8 mouse cellular contexts compared by ENCODE assay signal in genomic region chr6:52159164-52159761, GRCm38 (mm10). TPM values are rescaled to one million over a fixed set of nuclear protein-coding genes. Genes with fewer than 3 reads are reported as not detected.
A peak's percentile ranks its signal among the peaks of the same experiment; 100 is the strongest.
DNase-seq lines count a peak whose midpoint lies in the region; ATAC-seq and TF ChIP-seq lines count a peak whose summit lies in the region.
"Had no signal": no experiment of that assay in that cellular context is flagged by ENCODE, and none has a peak within 500 bp of the region (broad histone marks: within the 10 kb centered on the region; RNA-seq: fewer than 3 reads in every experiment).

No protein-coding gene starts in this region.

- H3K4me1 ChIP-seq in hindbrain, embryonic 11.5 days (replicated peaks; ENCODE audit: control insufficient read depth, insufficient read depth, low read length), result no peaks in the 10 kb centered on the region
- peaks cover 8% of the 10 kb centered on the region for H3K4me1 ChIP-seq in liver, embryonic 12.5 days
- peaks cover 12% of the 10 kb centered on the region for H3K4me1 ChIP-seq in stomach, embryonic 14.5 days (ENCODE audit: control insufficient read depth, insufficient read depth, low read length)

- in situ Hi-C loops in Patski (cut with MboI; ENCODE audit: low pct_unique_long_range_greater_than_20kb), result no loop called here

- 2% methylated on average over 12 of the region's 12 CpGs for WGBS in hindbrain, embryonic 11.5 days
- 15% methylated on average over 12 of the region's 12 CpGs for WGBS in liver, embryonic 12.5 days (ENCODE audit: insufficient replicate concordance)
- 5% methylated on average over 12 of the region's 12 CpGs for WGBS in stomach, embryonic 14.5 days

- no peaks in the 10 kb centered on the region for H3K9me3 ChIP-seq in hindbrain, embryonic 11.5 days (ENCODE audit: control insufficient read depth, low read length)
- H3K9me3 ChIP-seq in liver, embryonic 12.5 days (replicated peaks), result no peaks in the 10 kb centered on the region
- no peaks in the 10 kb centered on the region for H3K9me3 ChIP-seq in stomach, embryonic 14.5 days (ENCODE audit: control insufficient read depth, low read depth, low read length)

- H3K79me2 ChIP-seq in C2C12 (ENCODE audit: control insufficient read depth, insufficient read depth), result peaks cover 42% of the 10 kb centered on the region

- POLR2A ChIA-PET in Patski (lab: Charles Lee), result interaction anchor here (0.6 to 1.6 kb wide), 10 partner anchors 13 to 157 kb away, joined by 3 to 8 read pairs (median 4); partner anchors contain the start of genes 5730596B20Rik and Hoxa6

- DNase-seq in Patski (ENCODE audit: low read depth, low spot score), result no peak
- DNase-seq in hindbrain, embryonic 11.5 days (ENCODE audit: low spot score), result peak; percentile 59
- DNase-seq in layer of hippocampus, postnatal 25 days (ENCODE audit: extremely low spot score in 1 of 2, low spot score in 1 of 2), result no peak

- peaks cover 18% of the 10 kb centered on the region for H3K79me3 ChIP-seq in C2C12 (ENCODE audit: low read depth)

- TF ChIP-seq CTCF in C2C12 (IDR thresholded peaks at IDR 0.05; ENCODE audit: control insufficient read depth, insufficient read depth, insufficient read length) (no peak), Patski (IDR thresholded peaks at IDR 0.05) (no peak)

- H3K27me3 ChIP-seq in C2C12 (ENCODE audit: control insufficient read depth, insufficient read depth, insufficient read length) (no peaks in the 10 kb centered on the region), Patski (no peaks in the 10 kb centered on the region)
- H3K27me3 ChIP-seq in hindbrain, embryonic 11.5 days (ENCODE audit: control insufficient read depth, insufficient read depth, low read length), result peaks cover 50% of the 10 kb centered on the region
- peaks cover 98% of the 10 kb centered on the region for H3K27me3 ChIP-seq in liver, embryonic 12.5 days (replicated peaks)
- H3K27me3 ChIP-seq in stomach, embryonic 14.5 days (ENCODE audit: control insufficient read depth, insufficient read depth, low read length), result 0 out of 2 replicates have a peak, but pooled peaks cover 3% of the 10 kb centered on the region

- peak overlapping the region; percentile 78 for H3K4me3 ChIP-seq in C2C12 (ENCODE audit: insufficient read depth, poor library complexity, severe bottlenecking)
- peak overlapping the region; percentile 76 for H3K4me3 ChIP-seq in hindbrain, embryonic 11.5 days (ENCODE audit: low read depth, low read length)
- H3K4me3 ChIP-seq in liver, embryonic 12.5 days, result peak overlapping the region; percentile 61
- peak overlapping the region; percentile 78 for H3K4me3 ChIP-seq in stomach, embryonic 14.5 days (ENCODE audit: low read depth, low read length)

- peak overlapping the region; percentile 94 for H3K27ac ChIP-seq in hindbrain, embryonic 11.5 days (ENCODE audit: low read depth, low read length)
- H3K27ac ChIP-seq in liver, embryonic 12.5 days, result peak overlapping the region; percentile 71
- peak overlapping the region; percentile 93 for H3K27ac ChIP-seq in stomach, embryonic 14.5 days (ENCODE audit: low read length)

- H3K9ac ChIP-seq in hindbrain, embryonic 11.5 days (ENCODE audit: low read depth, low read length), result peak overlapping the region; percentile 84
- H3K9ac ChIP-seq in liver, embryonic 12.5 days, result 0 out of 2 replicates have a peak overlapping the region, but pooled peaks have one; percentile 17
- peak overlapping the region; percentile 77 for H3K9ac ChIP-seq in stomach, embryonic 14.5 days (replicated peaks; ENCODE audit: low read depth, low read length)

- peak; percentile 13 for ATAC-seq in Patski
- ATAC-seq in hindbrain, embryonic 11.5 days (ENCODE audit: low FRiP score), result 0 out of 2 replicates have a peak, but pooled peaks have one; percentile 10
- ATAC-seq in liver, embryonic 12.5 days, result no peak
- no peak; the same call in 1 of the 2 replicates for ATAC-seq in stomach, embryonic 14.5 days (ENCODE audit: insufficient number of reproducible peaks, insufficient read depth, low FRiP score, low read depth)
- ATAC-seq in frontal cortex, adult (ENCODE audit: low TSS enrichment), result no peak

- peak overlapping the region; percentile 95 for H3K4me2 ChIP-seq in hindbrain, embryonic 11.5 days (replicated peaks; ENCODE audit: low read depth, low read length)
- H3K4me2 ChIP-seq in liver, embryonic 12.5 days, result peak overlapping the region; percentile 78
- peak overlapping the region; percentile 61 for H3K4me2 ChIP-seq in stomach, embryonic 14.5 days (replicated peaks; ENCODE audit: low read depth, low read length)

- peak overlapping the region; percentile 73 for H3ac ChIP-seq in C2C12 (ENCODE audit: control insufficient read depth, insufficient read length, low read depth)

- CTCF ChIA-PET in Patski (lab: Charles Lee), result interaction anchor here (1.2 to 1.9 kb wide), 3 partner anchors 19 to 38 kb away, joined by 3 to 6 read pairs (median 4); partner anchors contain the start of gene 5730596B20Rik

- H3K36me3 ChIP-seq in C2C12 (ENCODE audit: control insufficient read depth, insufficient read depth), result peaks cover 19% of the 10 kb centered on the region
- H3K36me3 ChIP-seq in hindbrain, embryonic 11.5 days (ENCODE audit: control insufficient read depth, insufficient read depth, low read length), result no peaks in the 10 kb centered on the region
- no peaks in the 10 kb centered on the region for H3K36me3 ChIP-seq in liver, embryonic 12.5 days
- no peaks in the 10 kb centered on the region for H3K36me3 ChIP-seq in stomach, embryonic 14.5 days (ENCODE audit: control insufficient read depth, insufficient read depth, low read length)

TF ChIP-seq in C2C12, 6 proteins besides CTCF, POLR2A, EP300 and RAD21:
- TF ChIP-seq MYOD1 (IDR thresholded peaks at IDR 0.05; ENCODE audit: control insufficient read depth, insufficient read length, low read depth), result no peak
- no peak for TF ChIP-seq MYOG (IDR thresholded peaks at IDR 0.05; ENCODE audit: control insufficient read depth, extremely low read depth, insufficient read length)
- no peak for TF ChIP-seq USF1 (IDR thresholded peaks at IDR 0.05; ENCODE audit: low read depth)
- TF ChIP-seq MAX (IDR thresholded peaks at IDR 0.05), result no peak
- no peak for TF ChIP-seq CEBPB (IDR thresholded peaks at IDR 0.05; ENCODE audit: low read depth)
- TF ChIP-seq FOSL1 (IDR thresholded peaks at IDR 0.05; ENCODE audit: insufficient read depth, low read length, poor library complexity, severe bottlenecking), result no peak

RNA-seq across cellular contexts. Expression of gene Hoxa1, which starts 1.1 kb away (rescaled TPM):
- 0.96 TPM for polyA plus RNA-seq in C2C12 (2012; fragmentation: generic; extraction: Trizol)
- 3.6 TPM for polyA plus RNA-seq in Patski (2021)
- 4.0 and 4.1 TPM in 2 replicates for polyA plus RNA-seq in hindbrain, embryonic 11.5 days (2014; fragmentation: Nextera tagmentation; extraction: Ambion mirVana)
- 1.0 and 1.1 TPM in 2 replicates for polyA plus RNA-seq in liver, embryonic 12.5 days (2016; fragmentation: Nextera tagmentation; extraction: Ambion mirVana)
- 2.1 and 3.0 TPM in 2 replicates for polyA plus RNA-seq in stomach, embryonic 14.5 days (2014; fragmentation: Nextera tagmentation; extraction: Ambion mirVana)
- not detected for total RNA-seq in layer of hippocampus, postnatal 25 days (2021)
- polyA plus RNA-seq: erythroblast, embryonic 14.5 days had no signal

RNA-seq across cellular contexts. Expression of gene Hoxa2, which starts 5.4 kb away (rescaled TPM):
- polyA plus RNA-seq in C2C12 (2012; fragmentation: generic; extraction: Trizol) (0.16 TPM), Patski (2021) (2.8 TPM)
- polyA plus RNA-seq in hindbrain, embryonic 11.5 days (2014; fragmentation: Nextera tagmentation; extraction: Ambion mirVana), result 63.7 and 68.1 TPM in 2 replicates
- polyA plus RNA-seq in liver, embryonic 12.5 days (2016; fragmentation: Nextera tagmentation; extraction: Ambion mirVana), result 1.4 TPM in 2 replicates
- 17.4 and 18.5 TPM in 2 replicates for polyA plus RNA-seq in stomach, embryonic 14.5 days (2014; fragmentation: Nextera tagmentation; extraction: Ambion mirVana)
- total RNA-seq in layer of hippocampus, postnatal 25 days (2021), result not detected
- polyA plus RNA-seq: erythroblast, embryonic 14.5 days had no signal

RNA-seq across cellular contexts. Expression of gene 5730596B20Rik, which starts 18.0 kb away (rescaled TPM):
- polyA plus RNA-seq in C2C12 (2012; fragmentation: generic; extraction: Trizol) (0.07 TPM), Patski (2021) (1.6 TPM)
- polyA plus RNA-seq in hindbrain, embryonic 11.5 days (2014; fragmentation: Nextera tagmentation; extraction: Ambion mirVana), result 4.9 and 5.4 TPM in 2 replicates
- 0.29 TPM in 2 replicates for polyA plus RNA-seq in liver, embryonic 12.5 days (2016; fragmentation: Nextera tagmentation; extraction: Ambion mirVana)
- 4.4 and 4.7 TPM in 2 replicates for polyA plus RNA-seq in stomach, embryonic 14.5 days (2014; fragmentation: Nextera tagmentation; extraction: Ambion mirVana)
- total RNA-seq in layer of hippocampus, postnatal 25 days (2021), result not detected
- polyA plus RNA-seq: erythroblast, embryonic 14.5 days had no signal

RNA-seq across cellular contexts. Expression of gene Hoxa4, which starts 32.3 kb away (rescaled TPM):
- 0.74 TPM for polyA plus RNA-seq in C2C12 (2012; fragmentation: generic; extraction: Trizol)
- 2.5 TPM for polyA plus RNA-seq in Patski (2021)
- 11.9 and 12.8 TPM in 2 replicates for polyA plus RNA-seq in hindbrain, embryonic 11.5 days (2014; fragmentation: Nextera tagmentation; extraction: Ambion mirVana)
- 0.79 and 0.92 TPM in 2 replicates for polyA plus RNA-seq in liver, embryonic 12.5 days (2016; fragmentation: Nextera tagmentation; extraction: Ambion mirVana)
- polyA plus RNA-seq in stomach, embryonic 14.5 days (2014; fragmentation: Nextera tagmentation; extraction: Ambion mirVana), result 6.7 and 6.8 TPM in 2 replicates
- not detected for total RNA-seq in layer of hippocampus, postnatal 25 days (2021)
- polyA plus RNA-seq: erythroblast, embryonic 14.5 days had no signal

RNA-seq across cellular contexts. Expression of gene Hoxa5, which starts 45.1 kb away (rescaled TPM):
- polyA plus RNA-seq in C2C12 (2012; fragmentation: generic; extraction: Trizol) (1.5 TPM), Patski (2021) (21.4 TPM)
- 23.8 and 39.3 TPM in 2 replicates for polyA plus RNA-seq in hindbrain, embryonic 11.5 days (2014; fragmentation: Nextera tagmentation; extraction: Ambion mirVana)
- polyA plus RNA-seq in liver, embryonic 12.5 days (2016; fragmentation: Nextera tagmentation; extraction: Ambion mirVana), result 2.1 and 3.1 TPM in 2 replicates
- polyA plus RNA-seq in stomach, embryonic 14.5 days (2014; fragmentation: Nextera tagmentation; extraction: Ambion mirVana), result 24.4 and 27.1 TPM in 2 replicates
- total RNA-seq in layer of hippocampus, postnatal 25 days (2021), result not detected
- polyA plus RNA-seq: erythroblast, embryonic 14.5 days had no signal

Comparison
In these comparisons a context has a peak if more than half of its experiments do, and no peak if none do; other contexts are left out.
1. ATAC-seq: peak in Patski (single experiment) and hindbrain, embryonic 11.5 days (single experiment); none in liver, embryonic 12.5 days (single experiment), stomach, embryonic 14.5 days (single experiment) and frontal cortex, adult (single experiment).
2. H3K9ac ChIP-seq: peak in every context shown above with its lines; median percentile 84 in hindbrain, embryonic 11.5 days; 77 in stomach, embryonic 14.5 days; 17 in liver, embryonic 12.5 days.
3. Peak in every context shown above with its lines, with median percentiles within 50 percentile points of each other: H3K4me3 ChIP-seq, H3K27ac ChIP-seq and H3K4me2 ChIP-seq.